Mouse (Mus musculus): ENCODE data around the gene Cfap46.
"Not testable (repeated sequence)": the region's sequence is repeated elsewhere in the genome, so short reads cannot be mapped to it uniquely, and the experiment has no call there.

GRCm38 (mm10) chr7:139659901-139660300 is 23.7 kb downstream of the Cfap46 start:
- TF ChIP-seq POLR2A, CTCF (IDR thresholded peaks at IDR 0.05; ENCODE audit: insufficient read depth, low read depth, low read length): not testable (repeated sequence)

Data from olfactory bulb, adult 2 months (tissue).